ENCODE assay signal across 7 mouse cellular contexts in the genomic region with DNA sequence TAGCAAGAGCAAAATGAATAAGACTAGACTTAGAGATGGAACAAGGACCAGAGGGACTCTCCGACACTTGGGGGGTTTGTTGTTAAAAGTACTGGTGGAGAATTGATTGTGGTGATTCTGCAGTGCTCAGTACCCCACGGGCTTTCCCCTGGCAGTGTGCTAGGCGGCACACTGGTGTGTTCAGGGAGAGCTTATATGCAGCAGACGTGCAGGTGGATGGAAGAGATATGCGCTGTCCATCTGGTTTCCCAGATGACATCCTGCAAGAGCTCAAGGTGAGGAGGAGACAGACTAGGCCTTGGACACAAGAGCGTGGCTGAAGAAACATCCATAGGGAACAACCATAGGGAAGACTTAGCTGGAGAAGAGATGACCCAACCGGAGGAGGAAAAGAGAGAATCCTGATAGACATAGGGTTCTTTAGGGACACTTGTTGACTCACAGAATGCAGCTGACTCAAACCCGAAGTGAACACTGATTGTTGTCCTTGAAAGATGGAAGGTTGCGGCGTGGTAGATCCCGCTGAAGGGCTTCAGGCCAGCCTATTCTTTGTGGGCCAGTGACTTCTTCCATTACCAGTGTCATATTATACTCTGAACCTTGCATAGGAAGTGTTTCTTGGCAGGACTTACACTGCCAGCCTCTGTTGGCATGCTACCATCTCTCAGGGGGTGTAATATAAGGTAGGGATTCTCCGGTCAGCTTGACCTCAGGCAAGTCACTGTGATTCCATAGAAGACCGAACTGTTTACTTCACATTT. TPM values are rescaled to one million over a fixed set of nuclear protein-coding genes. Genes with fewer than 3 reads are reported as not detected.
DNase-seq lines count a peak whose midpoint lies in the region; ATAC-seq and TF ChIP-seq lines count a peak whose summit lies in the region.

No protein-coding gene starts in this region.

- ATAC-seq in CD4-positive, CD25-positive, alpha-beta regulatory T cell, adult 4 months, result peak; percentile 49
- 0 out of 2 replicates have a peak, but pooled peaks have one; percentile 31 for ATAC-seq in G1E (ENCODE audit: extremely low read depth, insufficient number of reproducible peaks, low FRiP score, poor library complexity, severe bottlenecking)
- peak; percentile 17; the same call in 1 of the 2 replicates for ATAC-seq in embryonic facial prominence, embryonic 12.5 days (ENCODE audit: insufficient number of reproducible peaks, insufficient read depth, low FRiP score, low TSS enrichment)
- ATAC-seq in hindbrain, embryonic 16.5 days, result peak; percentile 55
- ATAC-seq in megakaryocyte progenitor cell, adult 5-6 weeks (replicated peaks; ENCODE audit: poor library complexity), result peak; percentile 46

- peaks cover 42% of the 10 kb centered on the region for H3K4me1 ChIP-seq in G1E (ENCODE audit: insufficient read depth, low read depth, low read length)
- peaks cover 9% of the 10 kb centered on the region for H3K4me1 ChIP-seq in embryonic facial prominence, embryonic 12.5 days
- H3K4me1 ChIP-seq in hindbrain, embryonic 16.5 days (ENCODE audit: control insufficient read depth, insufficient read depth, low read depth, low read length), result peaks cover 20% of the 10 kb centered on the region

- TF ChIP-seq CTCF in G1E (IDR thresholded peaks at IDR 0.05; ENCODE audit: low read depth, low read length), result no peak

- intact Hi-C loops in gastrocnemius, postnatal 14 days (cut with DNase I; ENCODE audit: low total_unique reads), result no loop called here

- no peaks in the 10 kb centered on the region for H3K9me3 ChIP-seq in G1E (replicated peaks)
- no peaks in the 10 kb centered on the region for H3K9me3 ChIP-seq in embryonic facial prominence, embryonic 12.5 days
- no peaks in the 10 kb centered on the region for H3K9me3 ChIP-seq in hindbrain, embryonic 16.5 days (ENCODE audit: control insufficient read depth, low read length)

- H3K9ac ChIP-seq in embryonic facial prominence, embryonic 12.5 days, result peak overlapping the region; percentile 91; the same call in 1 of the 2 replicates
- H3K9ac ChIP-seq in hindbrain, embryonic 16.5 days (ENCODE audit: low read depth, low read length), result peak overlapping the region; percentile 95

- 82% methylated on average over 13 of the region's 13 CpGs for WGBS in embryonic facial prominence, embryonic 12.5 days
- WGBS in hindbrain, embryonic 16.5 days, result 71% methylated on average over 13 of the region's 13 CpGs

- peak; percentile 33 for DNase-seq in G1E (ENCODE audit: low spot score)
- no peak for DNase-seq in gastrocnemius, postnatal 14 days
- DNase-seq in right cerebral cortex, adult 18-20 months, result no peak

- H3K27ac ChIP-seq in embryonic facial prominence, embryonic 12.5 days, result no peak overlapping the region
- peak overlapping the region; percentile 92 for H3K27ac ChIP-seq in hindbrain, embryonic 16.5 days (ENCODE audit: low read depth, low read length)

- peak overlapping the region; percentile 81 for H3K4me3 ChIP-seq in G1E (ENCODE audit: low read depth, low read length)
- peak overlapping the region; percentile 84 for H3K4me3 ChIP-seq in embryonic facial prominence, embryonic 12.5 days
- H3K4me3 ChIP-seq in hindbrain, embryonic 16.5 days (ENCODE audit: low read length), result peak overlapping the region; percentile 72

- H3K36me3 ChIP-seq in G1E (replicated peaks), result peaks cover 30% of the 10 kb centered on the region
- H3K36me3 ChIP-seq in embryonic facial prominence, embryonic 12.5 days, result peaks cover 21% of the 10 kb centered on the region
- peaks cover 12% of the 10 kb centered on the region for H3K36me3 ChIP-seq in hindbrain, embryonic 16.5 days (ENCODE audit: control insufficient read depth, insufficient read depth, low read length)

- H3K4me2 ChIP-seq in embryonic facial prominence, embryonic 12.5 days (replicated peaks), result peak overlapping the region; percentile 91
- peak overlapping the region; percentile 72 for H3K4me2 ChIP-seq in hindbrain, embryonic 16.5 days (ENCODE audit: low read length)

- peaks cover 30% of the 10 kb centered on the region for H3K27me3 ChIP-seq in G1E (ENCODE audit: insufficient read depth, low read length)
- H3K27me3 ChIP-seq in embryonic facial prominence, embryonic 12.5 days, result no peaks in the 10 kb centered on the region
- H3K27me3 ChIP-seq in hindbrain, embryonic 16.5 days (replicated peaks; ENCODE audit: control insufficient read depth, insufficient read depth, low read length), result no peaks in the 10 kb centered on the region

RNA-seq across cellular contexts. Expression of a gene that starts 0.9 kb away (rescaled TPM):
- polyA plus RNA-seq in CD4-positive, CD25-positive, alpha-beta regulatory T cell, adult 4 months (2017; shearing (Covaris generic)), result not detected
- total RNA-seq in G1E (2014; fragmentation: Nextera tagmentation) (3.3 TPM in 1 of 2 replicates, not detected in the other), G1E (2017) (1.1 TPM in 1 of 2 replicates, not detected in the other)
- polyA plus RNA-seq in G1E (2012), result 0.08 TPM in 1 of 2 replicates, not detected in the other
- polyA plus RNA-seq in embryonic facial prominence, embryonic 12.5 days (2016; fragmentation: Nextera tagmentation; extraction: Ambion mirVana), result 67.1 and 90.7 TPM in 2 replicates
- polyA plus RNA-seq in hindbrain, embryonic 16.5 days (2015; fragmentation: Nextera tagmentation; extraction: Ambion mirVana), result 2.3 and 15.0 TPM in 2 replicates
- total RNA-seq in megakaryocyte progenitor cell, adult 5-6 weeks (2015), result 0.94 TPM in 1 of 2 replicates, not detected in the other
- 0.54 and 0.87 TPM in 2 replicates for total RNA-seq in megakaryocyte progenitor cell, adult 5-6 weeks (2017)
- total RNA-seq in gastrocnemius, postnatal 14 days (2021), result 100 to 1,000 TPM; 273 to 573 TPM

RNA-seq across cellular contexts. Expression of a gene that starts 9.5 kb away (rescaled TPM):
- polyA plus RNA-seq in CD4-positive, CD25-positive, alpha-beta regulatory T cell, adult 4 months (2017; shearing (Covaris generic)), result 100 to 1,000 TPM; 151 to 190 TPM
- 287 and 312 TPM in 2 replicates for total RNA-seq in G1E (2014; fragmentation: Nextera tagmentation)
- total RNA-seq in G1E (2017), result 83.8 and 87.1 TPM in 2 replicates
- polyA plus RNA-seq in G1E (2012), result 173 and 201 TPM in 2 replicates
- polyA plus RNA-seq in embryonic facial prominence, embryonic 12.5 days (2016; fragmentation: Nextera tagmentation; extraction: Ambion mirVana), result 503 and 527 TPM in 2 replicates
- polyA plus RNA-seq in hindbrain, embryonic 16.5 days (2015; fragmentation: Nextera tagmentation; extraction: Ambion mirVana), result 304 and 382 TPM in 2 replicates
- 94.2 and 113 TPM in 2 replicates for total RNA-seq in megakaryocyte progenitor cell, adult 5-6 weeks (2015)
- 69.7 and 88.2 TPM in 2 replicates for total RNA-seq in megakaryocyte progenitor cell, adult 5-6 weeks (2017)
- total RNA-seq in gastrocnemius, postnatal 14 days (2021), result 100 to 1,000 TPM in 1 of 2 experiments, 10 to 100 TPM in 1; 93.2 to 102 TPM

RNA-seq across cellular contexts. Expression of a gene that starts 10.4 kb away (rescaled TPM):
- not detected for polyA plus RNA-seq in CD4-positive, CD25-positive, alpha-beta regulatory T cell, adult 4 months (2017; shearing (Covaris generic))
- total RNA-seq in G1E (2014; fragmentation: Nextera tagmentation) (not detected in 2 replicates), G1E (2017) (0.11 TPM in 1 of 2 replicates, not detected in the other)
- not detected in 2 replicates for polyA plus RNA-seq in G1E (2012)
- polyA plus RNA-seq in embryonic facial prominence, embryonic 12.5 days (2016; fragmentation: Nextera tagmentation; extraction: Ambion mirVana), result 1.1 and 1.2 TPM in 2 replicates
- 0.61 and 0.66 TPM in 2 replicates for polyA plus RNA-seq in hindbrain, embryonic 16.5 days (2015; fragmentation: Nextera tagmentation; extraction: Ambion mirVana)
- total RNA-seq in megakaryocyte progenitor cell, adult 5-6 weeks (2015), result 0.02 TPM in 1 of 2 replicates, not detected in the other
- total RNA-seq in megakaryocyte progenitor cell, adult 5-6 weeks (2017), result 0.04 TPM in 1 of 2 replicates, not detected in the other
- 1 to 10 TPM; 7.2 to 8.7 TPM for total RNA-seq in gastrocnemius, postnatal 14 days (2021)

RNA-seq across cellular contexts. Expression of a gene that starts 38.8 kb away (rescaled TPM):
- polyA plus RNA-seq in CD4-positive, CD25-positive, alpha-beta regulatory T cell, adult 4 months (2017; shearing (Covaris generic)), result 1 to 10 TPM in 1 of 2 experiments, under 1 TPM in 1; 0.91 to 2.7 TPM
- total RNA-seq in G1E (2014; fragmentation: Nextera tagmentation) (not detected in 2 replicates), G1E (2017) (0.44 and 0.52 TPM in 2 replicates)
- polyA plus RNA-seq in G1E (2012), result not detected in 2 replicates
- polyA plus RNA-seq in embryonic facial prominence, embryonic 12.5 days (2016; fragmentation: Nextera tagmentation; extraction: Ambion mirVana), result 28.4 and 29.6 TPM in 2 replicates
- polyA plus RNA-seq in hindbrain, embryonic 16.5 days (2015; fragmentation: Nextera tagmentation; extraction: Ambion mirVana), result 13.5 and 17.5 TPM in 2 replicates
- 3.2 and 6.7 TPM in 2 replicates for total RNA-seq in megakaryocyte progenitor cell, adult 5-6 weeks (2015)
- total RNA-seq in megakaryocyte progenitor cell, adult 5-6 weeks (2017), result 0.44 and 0.87 TPM in 2 replicates
- 10 to 100 TPM; 29.8 to 40.4 TPM for total RNA-seq in gastrocnemius, postnatal 14 days (2021)

RNA-seq across cellular contexts. Expression of a gene that starts 43.9 kb away (rescaled TPM):
- 10 to 100 TPM; 11.8 to 12.2 TPM for polyA plus RNA-seq in CD4-positive, CD25-positive, alpha-beta regulatory T cell, adult 4 months (2017; shearing (Covaris generic))
- 11.7 and 13.2 TPM in 2 replicates for total RNA-seq in G1E (2014; fragmentation: Nextera tagmentation)
- total RNA-seq in G1E (2017), result 5.8 and 6.5 TPM in 2 replicates
- 1.7 and 1.9 TPM in 2 replicates for polyA plus RNA-seq in G1E (2012)
- polyA plus RNA-seq in embryonic facial prominence, embryonic 12.5 days (2016; fragmentation: Nextera tagmentation; extraction: Ambion mirVana), result 13.1 and 13.6 TPM in 2 replicates
- polyA plus RNA-seq in hindbrain, embryonic 16.5 days (2015; fragmentation: Nextera tagmentation; extraction: Ambion mirVana), result 7.8 and 9.8 TPM in 2 replicates
- total RNA-seq in megakaryocyte progenitor cell, adult 5-6 weeks (2015), result 14.9 and 16.4 TPM in 2 replicates
- 9.0 and 11.4 TPM in 2 replicates for total RNA-seq in megakaryocyte progenitor cell, adult 5-6 weeks (2017)
- 1 to 10 TPM; 5.5 to 6.3 TPM for total RNA-seq in gastrocnemius, postnatal 14 days (2021)
